ENCODE assay signal across 16 mouse cellular contexts in genomic region chr1:59342146-59342545, GRCm38 (mm10).
DNase-seq lines count a peak whose midpoint lies in the region; ATAC-seq and TF ChIP-seq lines count a peak whose summit lies in the region.
"Had no signal": no experiment of that assay in that cellular context is flagged by ENCODE, and none has a peak within 500 bp of the region (broad histone marks: within the 10 kb centered on the region; RNA-seq: fewer than 3 reads in every experiment).

No protein-coding gene starts in this region.

- H3K9ac ChIP-seq in hindbrain, embryonic 11.5 days (ENCODE audit: low read depth, low read length) = no peak overlapping the region
- no peak overlapping the region for H3K9ac ChIP-seq in hindbrain, postnatal 0 days (replicated peaks; ENCODE audit: low read length)
- H3K9ac ChIP-seq in embryonic facial prominence, embryonic 11.5 days (replicated peaks; ENCODE audit: low read length) = no peak overlapping the region
- H3K9ac ChIP-seq in forebrain, embryonic 13.5 days = no peak overlapping the region
- H3K9ac ChIP-seq in midbrain, embryonic 12.5 days (replicated peaks) = no peak overlapping the region
- H3K9ac ChIP-seq: heart, embryonic 15.5 days; lung, embryonic 15.5 days; neural tube, embryonic 12.5 days had no signal

- no peak for ATAC-seq in hindbrain, embryonic 11.5 days (ENCODE audit: low FRiP score)
- ATAC-seq in hindbrain, postnatal 0 days = no peak
- ATAC-seq in embryonic facial prominence, embryonic 11.5 days (replicated peaks; ENCODE audit: insufficient number of reproducible peaks, low FRiP score, low TSS enrichment, low read depth) = 0 out of 2 replicates have a peak, but pooled peaks have one; percentile 31
- ATAC-seq in forebrain, embryonic 13.5 days = no peak
- ATAC-seq in midbrain, embryonic 12.5 days (ENCODE audit: low FRiP score, low read depth) = no peak
- no peak for ATAC-seq in frontal cortex, adult (ENCODE audit: low TSS enrichment)

- no peaks in the 10 kb centered on the region for H3K9me3 ChIP-seq in hindbrain, embryonic 11.5 days (ENCODE audit: control insufficient read depth, low read length)
- H3K9me3 ChIP-seq in hindbrain, postnatal 0 days (ENCODE audit: low read length) = no peaks in the 10 kb centered on the region
- no peaks in the 10 kb centered on the region for H3K9me3 ChIP-seq in embryonic facial prominence, embryonic 11.5 days (replicated peaks; ENCODE audit: control insufficient read depth, low read length)
- peaks cover 4% of the 10 kb centered on the region; the same call in 1 of the 2 replicates for H3K9me3 ChIP-seq in forebrain, embryonic 13.5 days (replicated peaks)
- H3K9me3 ChIP-seq in midbrain, embryonic 12.5 days = 0 out of 2 replicates have a peak, but pooled peaks cover 3% of the 10 kb centered on the region
- H3K9me3 ChIP-seq: heart, embryonic 15.5 days; lung, embryonic 15.5 days had no signal

- 54% methylated on average over 6 of the region's 6 CpGs for WGBS in hindbrain, embryonic 11.5 days
- 50% methylated on average over 6 of the region's 6 CpGs for WGBS in hindbrain, postnatal 0 days
- WGBS in embryonic facial prominence, embryonic 11.5 days = 63% methylated on average over 6 of the region's 6 CpGs
- WGBS in forebrain, embryonic 13.5 days = 52% methylated on average over 6 of the region's 6 CpGs
- 65% methylated on average over 6 of the region's 6 CpGs for WGBS in midbrain, embryonic 12.5 days

- no peaks in the 10 kb centered on the region for H3K36me3 ChIP-seq in hindbrain, embryonic 11.5 days (ENCODE audit: control insufficient read depth, insufficient read depth, low read length)
- H3K36me3 ChIP-seq in hindbrain, postnatal 0 days (ENCODE audit: insufficient read depth, low read length) = no peaks in the 10 kb centered on the region
- no peaks in the 10 kb centered on the region for H3K36me3 ChIP-seq in embryonic facial prominence, embryonic 11.5 days (replicated peaks; ENCODE audit: control insufficient read depth, insufficient read depth, low read depth, low read length)
- no peaks in the 10 kb centered on the region for H3K36me3 ChIP-seq in forebrain, embryonic 13.5 days (ENCODE audit: poor library complexity, severe bottlenecking)
- H3K36me3 ChIP-seq in midbrain, embryonic 12.5 days = no peaks in the 10 kb centered on the region
- H3K36me3 ChIP-seq: heart, embryonic 15.5 days; lung, embryonic 15.5 days; neural tube, embryonic 12.5 days had no signal

- TF ChIP-seq CTCF in hindbrain, postnatal 0 days (IDR thresholded peaks at IDR 0.05; ENCODE audit: low read depth) = no peak

- no peak overlapping the region for H3K4me2 ChIP-seq in hindbrain, embryonic 11.5 days (replicated peaks; ENCODE audit: low read depth, low read length)
- H3K4me2 ChIP-seq in hindbrain, postnatal 0 days (ENCODE audit: low read depth, low read length) = no peak overlapping the region
- H3K4me2 ChIP-seq in embryonic facial prominence, embryonic 11.5 days (ENCODE audit: low read depth, low read length) = no peak overlapping the region
- H3K4me2 ChIP-seq in forebrain, embryonic 13.5 days = 0 out of 2 replicates have a peak overlapping the region, but pooled peaks have one; percentile 15
- H3K4me2 ChIP-seq in midbrain, embryonic 12.5 days (replicated peaks) = no peak overlapping the region
- H3K4me2 ChIP-seq: heart, embryonic 15.5 days; lung, embryonic 15.5 days had no signal

- H3K4me1 ChIP-seq in hindbrain, embryonic 11.5 days (replicated peaks; ENCODE audit: control insufficient read depth, insufficient read depth, low read length) = no peaks in the 10 kb centered on the region
- 0 out of 2 replicates have a peak, but pooled peaks cover 6% of the 10 kb centered on the region for H3K4me1 ChIP-seq in hindbrain, postnatal 0 days (ENCODE audit: insufficient read depth, low read length)
- H3K4me1 ChIP-seq in embryonic facial prominence, embryonic 11.5 days (ENCODE audit: control insufficient read depth, insufficient read depth, low read length) = peaks cover 5% of the 10 kb centered on the region
- peaks cover 24% of the 10 kb centered on the region for H3K4me1 ChIP-seq in forebrain, embryonic 13.5 days
- peaks cover 21% of the 10 kb centered on the region for H3K4me1 ChIP-seq in midbrain, embryonic 12.5 days

- H3K27ac ChIP-seq in hindbrain, embryonic 11.5 days (ENCODE audit: low read depth, low read length) = no peak overlapping the region
- no peak overlapping the region for H3K27ac ChIP-seq in hindbrain, postnatal 0 days
- H3K27ac ChIP-seq in embryonic facial prominence, embryonic 11.5 days (replicated peaks; ENCODE audit: low read depth, low read length) = 0 out of 2 replicates have a peak overlapping the region, but pooled peaks have one; percentile 37
- peak overlapping the region; percentile 68 for H3K27ac ChIP-seq in forebrain, embryonic 13.5 days
- peak overlapping the region; percentile 64 for H3K27ac ChIP-seq in midbrain, embryonic 12.5 days (replicated peaks)
- H3K27ac ChIP-seq: heart, embryonic 15.5 days; kidney, postnatal 0 days; layer of hippocampus, adult 2 months; lung, embryonic 15.5 days; neural tube, embryonic 12.5 days had no signal

- H3K27me3 ChIP-seq in hindbrain, embryonic 11.5 days (ENCODE audit: control insufficient read depth, insufficient read depth, low read length) = no peaks in the 10 kb centered on the region
- no peaks in the 10 kb centered on the region for H3K27me3 ChIP-seq in hindbrain, postnatal 0 days (ENCODE audit: insufficient read depth, low read length)
- H3K27me3 ChIP-seq in embryonic facial prominence, embryonic 11.5 days (ENCODE audit: control insufficient read depth, insufficient read depth, low read length) = no peaks in the 10 kb centered on the region
- H3K27me3 ChIP-seq in forebrain, embryonic 13.5 days = no peaks in the 10 kb centered on the region
- peaks cover 3% of the 10 kb centered on the region; the same call in 1 of the 2 replicates for H3K27me3 ChIP-seq in midbrain, embryonic 12.5 days
- H3K27me3 ChIP-seq: lung, embryonic 15.5 days; neural tube, embryonic 12.5 days had no signal

- DNase-seq in hindbrain, embryonic 11.5 days (ENCODE audit: low spot score) = peak; percentile 6
- DNase-seq in hindbrain, postnatal 0 days (ENCODE audit: low spot score) = no peak
- no peak for DNase-seq in embryonic facial prominence, embryonic 11.5 days (ENCODE audit: low spot score)
- DNase-seq in right cerebral cortex, postnatal 10 days (ENCODE audit: low spot score in 2 of 2) = no peak
- DNase-seq in lung, postnatal 4 days = no peak
- DNase-seq: thymus, adult 2 months had no signal

- no peak overlapping the region for H3K4me3 ChIP-seq in hindbrain, embryonic 11.5 days (ENCODE audit: low read depth, low read length)
- no peak overlapping the region for H3K4me3 ChIP-seq in hindbrain, postnatal 0 days (ENCODE audit: low read length)
- no peak overlapping the region for H3K4me3 ChIP-seq in embryonic facial prominence, embryonic 11.5 days (ENCODE audit: low read depth, low read length)
- H3K4me3 ChIP-seq in forebrain, embryonic 13.5 days = no peak overlapping the region
- no peak overlapping the region for H3K4me3 ChIP-seq in midbrain, embryonic 12.5 days
- H3K4me3 ChIP-seq: erythroblast, embryonic 14.5 days; heart, embryonic 15.5 days; layer of hippocampus, adult 2 months; lung, embryonic 15.5 days; megakaryocyte, embryonic 14.5 days; neural tube, embryonic 12.5 days had no signal

Comparison
In these comparisons a context has a peak if more than half of its experiments do, and no peak if none do; other contexts are left out.
1. H3K27ac ChIP-seq: peak in embryonic facial prominence, embryonic 11.5 days (single experiment), forebrain, embryonic 13.5 days (single experiment) and midbrain, embryonic 12.5 days (single experiment); none in hindbrain, embryonic 11.5 days (single experiment) and hindbrain, postnatal 0 days (single experiment).